Mouse (Mus musculus): ENCODE measurements around the gene Gm10322. TPM values are rescaled to one million over a fixed set of nuclear protein-coding genes. Genes with fewer than 3 reads are reported as not detected.

Gm10322 gene
- polyA plus RNA-seq, 1 experiment from 2014 or later: not detected

DNA sequence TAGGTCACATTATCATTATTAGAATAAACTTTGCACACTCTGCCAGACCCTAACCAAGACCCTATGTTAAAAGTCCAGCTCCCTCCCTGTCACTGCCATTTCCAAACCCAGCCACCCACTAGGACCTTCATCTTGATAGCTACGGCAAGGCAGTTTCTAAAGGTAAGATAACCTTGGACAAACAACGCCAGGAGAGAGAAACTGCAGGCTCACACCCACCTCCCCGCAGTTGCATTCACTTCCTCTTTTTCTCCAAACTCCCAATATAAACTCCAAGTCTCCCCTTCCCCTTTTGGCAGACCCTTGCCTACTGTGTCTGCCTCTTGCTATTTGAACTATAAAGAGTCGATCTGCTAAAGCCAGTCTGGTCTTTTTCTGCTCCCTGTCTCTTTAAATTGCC lies 29.3 kb downstream of the Gm10322 start:
- DNase-seq (ENCODE audit: low spot score): no peak

DNA sequence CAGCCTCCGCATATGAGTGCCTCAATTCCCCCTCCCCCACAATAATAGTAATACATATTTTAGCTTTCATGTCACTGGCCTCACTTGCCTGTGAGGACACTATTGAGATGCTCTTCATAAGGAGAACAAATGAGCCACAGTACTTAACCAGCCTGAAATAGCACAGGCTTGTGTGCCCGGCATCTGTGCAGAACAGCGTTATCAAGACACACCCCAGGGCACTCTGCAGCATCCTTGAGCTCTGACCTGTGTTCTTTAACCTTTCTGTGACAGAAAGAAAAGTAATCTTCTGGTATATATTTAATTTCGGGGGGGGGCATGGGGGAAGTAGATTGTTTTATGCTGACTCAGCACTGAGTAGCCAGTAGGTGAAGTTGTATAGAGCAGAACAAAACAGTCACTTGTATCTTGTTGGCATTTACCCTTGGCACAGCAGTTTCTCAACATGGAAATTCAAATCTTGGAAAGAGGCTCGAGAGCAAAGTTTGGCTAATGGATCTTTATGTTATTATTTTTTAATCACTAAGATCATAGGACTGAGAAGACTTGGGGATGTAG lies 31.0 kb downstream of the Gm10322 start:
- no peak for DNase-seq (ENCODE audit: low spot score)

DNA sequence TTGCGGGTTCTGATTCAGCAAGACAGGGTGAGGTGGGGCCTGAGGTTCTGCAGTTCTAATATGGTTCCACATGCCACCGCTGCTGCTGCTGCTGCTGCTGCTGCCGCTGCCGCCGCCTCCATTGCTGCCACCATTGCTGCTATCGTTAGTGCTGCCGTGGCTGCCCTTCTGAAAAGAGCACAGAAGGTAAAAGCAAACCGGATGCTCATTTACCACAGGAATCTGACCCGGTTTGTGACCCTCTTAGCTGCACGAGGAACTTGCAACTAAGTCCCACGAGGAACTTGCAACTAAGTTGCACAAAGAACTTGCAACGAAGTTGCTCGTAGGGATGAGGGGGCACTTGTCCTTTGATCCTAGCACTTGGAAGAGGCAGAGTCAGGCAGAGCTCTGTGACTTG lies 40.9 kb downstream of the Gm10322 start:
- peak; percentile 48 for DNase-seq (ENCODE audit: low spot score)

DNA sequence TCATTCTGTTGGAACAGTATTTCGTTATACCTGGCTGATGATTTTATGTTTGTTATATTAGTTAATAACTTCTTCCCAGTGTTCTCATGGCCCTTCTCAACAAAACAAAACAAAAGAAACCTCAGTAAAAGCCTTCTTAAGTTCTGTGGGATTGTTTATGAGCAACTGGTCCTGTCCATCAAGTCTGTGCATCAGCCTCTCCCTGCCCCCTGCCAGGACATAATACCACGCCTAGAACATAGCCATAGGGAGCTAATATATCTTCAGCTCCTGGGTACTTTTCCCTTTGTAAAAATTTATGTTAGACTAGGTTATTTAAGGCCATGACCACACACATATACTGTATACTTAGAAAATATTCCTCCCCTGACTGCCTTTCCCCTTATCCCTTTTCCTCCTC lies 48.9 kb downstream of the Gm10322 start:
- DNase-seq (ENCODE audit: low spot score): no peak

DNA sequence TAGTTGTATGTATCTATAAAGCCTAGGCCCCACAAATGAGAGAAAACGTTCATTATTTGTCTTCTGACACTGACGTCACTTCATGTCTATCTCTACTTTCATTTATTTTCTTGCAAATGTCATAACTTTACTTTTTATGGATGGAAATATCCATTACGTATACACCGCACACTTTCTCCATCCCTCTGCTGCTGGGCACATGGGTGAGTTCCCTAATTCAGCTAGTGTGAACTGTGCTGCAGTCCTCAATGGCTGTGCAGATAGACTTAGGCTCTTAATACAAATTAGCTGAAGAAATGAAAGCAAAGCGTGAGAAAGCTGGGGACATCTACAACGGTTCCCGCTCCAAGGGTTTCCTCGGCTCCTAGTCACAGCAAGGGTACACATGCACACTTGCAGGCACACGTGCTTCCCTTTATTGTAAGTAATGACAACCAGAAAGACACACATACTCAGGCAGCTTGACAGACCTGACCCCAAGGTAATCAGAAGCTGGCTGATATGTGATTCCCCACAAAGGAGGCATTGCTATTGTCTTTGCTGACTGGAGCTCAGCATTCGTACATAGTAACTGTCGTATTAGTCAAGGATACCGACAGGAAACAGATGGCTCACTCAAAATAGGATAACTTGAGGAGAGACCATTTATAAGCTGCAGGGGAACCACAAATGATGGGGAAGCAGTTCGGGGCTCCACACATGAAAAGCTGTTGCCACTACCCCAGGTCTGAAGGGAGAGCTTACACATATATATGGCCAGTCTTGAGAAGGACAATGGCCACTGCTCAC lies 49.8 kb downstream of the Gm10322 start:
- DNase-seq (ENCODE audit: low spot score): no peak

Other genes with a start within 250 kb of the Gm10322 start
- 9.1 and 14.0 TPM in 2 replicates for gene Gm10273, start 220.4 kb upstream of the Gm10322 start, polyA plus RNA-seq (2015; fragmentation: Nextera tagmentation; extraction: Ambion mirVana)
- gene Pla2g12b, start 212.4 kb upstream of the Gm10322 start, polyA plus RNA-seq (2015; fragmentation: Nextera tagmentation; extraction: Ambion mirVana): not detected in 2 replicates
- 0.45 and 0.46 TPM in 2 replicates for gene Oit3, start 174.3 kb upstream of the Gm10322 start, polyA plus RNA-seq (2015; fragmentation: Nextera tagmentation; extraction: Ambion mirVana)
- gene Mcu, start 629 bp downstream of the Gm10322 start, polyA plus RNA-seq (2015; fragmentation: Nextera tagmentation; extraction: Ambion mirVana): 26.6 and 29.3 TPM in 2 replicates
- gene Micu1, start 86.4 kb downstream of the Gm10322 start, polyA plus RNA-seq (2015; fragmentation: Nextera tagmentation; extraction: Ambion mirVana): 49.8 and 56.0 TPM in 2 replicates